8 mouse cellular contexts compared by ENCODE assay signal in genomic region chr11:75796029-75796445, GRCm38 (mm10). TPM values are rescaled to one million over a fixed set of nuclear protein-coding genes. Genes with fewer than 3 reads are reported as not detected.
A peak's percentile ranks its signal among the peaks of the same experiment; 100 is the strongest.
DNase-seq lines count a peak whose midpoint lies in the region; ATAC-seq and TF ChIP-seq lines count a peak whose summit lies in the region.

Gene Doc2b, minus strand, starts transcription at chr11:75796049.

- H3K9me3 ChIP-seq in forebrain, embryonic 11.5 days (ENCODE audit: control insufficient read depth, low read length) = no peaks in the 10 kb centered on the region
- no peaks in the 10 kb centered on the region for H3K9me3 ChIP-seq in intestine, embryonic 14.5 days (ENCODE audit: control insufficient read depth, low read length)
- no peaks in the 10 kb centered on the region for H3K9me3 ChIP-seq in limb, embryonic 11.5 days (ENCODE audit: control insufficient read depth, low read length)

- no peaks in the 10 kb centered on the region for H3K36me3 ChIP-seq in heart, adult 2 months (ENCODE audit: control insufficient read depth, insufficient read depth, low read length)
- H3K36me3 ChIP-seq in forebrain, embryonic 11.5 days (ENCODE audit: control insufficient read depth, insufficient read depth, low read length) = no peaks in the 10 kb centered on the region
- no peaks in the 10 kb centered on the region for H3K36me3 ChIP-seq in intestine, embryonic 14.5 days (ENCODE audit: control insufficient read depth, insufficient read depth, low read length)
- H3K36me3 ChIP-seq in limb, embryonic 11.5 days (ENCODE audit: control insufficient read depth, insufficient read depth, low read length) = no peaks in the 10 kb centered on the region
- no peaks in the 10 kb centered on the region for H3K36me3 ChIP-seq in myocyte (ENCODE audit: control insufficient read depth, insufficient read depth)

- DNase-seq in heart, adult 2 months = peak; percentile 30 to 49
- DNase-seq in heart, adult 9 months (ENCODE audit: low spot score in 2 of 2) = no peak
- DNase-seq in brain, adult 2 months (ENCODE audit: low read depth, low spot score) = peak; percentile 81
- peak; percentile 74 for DNase-seq in forebrain, embryonic 11.5 days (ENCODE audit: low spot score)
- peak; percentile 70 for DNase-seq in intestine, embryonic 14.5 days (ENCODE audit: low spot score)
- peak; percentile 53 for DNase-seq in limb, embryonic 11.5 days (ENCODE audit: low spot score)

- peak within 1 kb of the TSS; percentile 55 for H3K4me2 ChIP-seq in forebrain, embryonic 11.5 days (ENCODE audit: low read depth, low read length, severe bottlenecking)
- peak within 1 kb of the TSS; percentile 61 for H3K4me2 ChIP-seq in intestine, embryonic 14.5 days (ENCODE audit: low read length)
- H3K4me2 ChIP-seq in limb, embryonic 11.5 days (ENCODE audit: low read depth, severe bottlenecking) = peak within 1 kb of the TSS; percentile 57
- H3K4me2 ChIP-seq in myocyte (ENCODE audit: low read depth) = peak within 1 kb of the TSS; percentile 24

- H3K79me2 ChIP-seq in heart, adult 2 months (replicated peaks; ENCODE audit: control insufficient read depth, insufficient read depth, low read length) = no peaks in the 10 kb centered on the region
- no peaks in the 10 kb centered on the region for H3K79me2 ChIP-seq in myocyte (ENCODE audit: control insufficient read depth, insufficient read depth)

- intact Hi-C loops in heart, adult 2 months (cut with DNase I) = no loop called here

- H3K4me3 ChIP-seq in heart, adult 2 months = peak within 1 kb of the TSS; percentile 43
- H3K4me3 ChIP-seq in forebrain, embryonic 11.5 days (ENCODE audit: low read depth, low read length) = peak within 1 kb of the TSS; percentile 38
- peak within 1 kb of the TSS; percentile 46 for H3K4me3 ChIP-seq in intestine, embryonic 14.5 days (ENCODE audit: low read depth, low read length)
- H3K4me3 ChIP-seq in limb, embryonic 11.5 days (ENCODE audit: low read depth, low read length) = peak within 1 kb of the TSS; percentile 36
- H3K4me3 ChIP-seq in myocyte = no peak within 1 kb of the TSS

- TF ChIP-seq EP300 in heart, adult 2 months (IDR thresholded peaks at IDR 0.05; ENCODE audit: insufficient read depth, low read depth, low read length) = no peak

- WGBS in heart, adult 2 months = 8% methylated on average over 36 of the region's 37 CpGs
- WGBS in forebrain, embryonic 11.5 days = 5% methylated on average over 33 of the region's 37 CpGs
- WGBS in intestine, embryonic 14.5 days = 4% methylated on average over 29 of the region's 37 CpGs
- 4% methylated on average over 36 of the region's 37 CpGs for WGBS in limb, embryonic 11.5 days

- peaks cover 4% of the 10 kb centered on the region for H3K27me3 ChIP-seq in heart, adult 2 months (ENCODE audit: control insufficient read depth, insufficient read depth, low read length)
- H3K27me3 ChIP-seq in forebrain, embryonic 11.5 days (ENCODE audit: control insufficient read depth, insufficient read depth, low read length) = peaks cover 41% of the 10 kb centered on the region
- peaks cover 40% of the 10 kb centered on the region for H3K27me3 ChIP-seq in intestine, embryonic 14.5 days (replicated peaks; ENCODE audit: control insufficient read depth, insufficient read depth, low read length)
- peaks cover 54% of the 10 kb centered on the region for H3K27me3 ChIP-seq in limb, embryonic 11.5 days (ENCODE audit: control insufficient read depth, insufficient read depth, low read length)
- peaks cover 43% of the 10 kb centered on the region for H3K27me3 ChIP-seq in myocyte (ENCODE audit: control insufficient read depth, insufficient read depth, insufficient read length)

- 0 out of 2 replicates have a peak, but pooled peaks have one; percentile 9 for TF ChIP-seq CTCF in heart, adult 2 months (IDR thresholded peaks at IDR 0.05)

- H3ac ChIP-seq in myocyte (ENCODE audit: control insufficient read depth, insufficient read length) = no peak within 1 kb of the TSS

- no peak for TF ChIP-seq POLR2A in heart, adult 2 months (IDR thresholded peaks at IDR 0.05; ENCODE audit: insufficient read depth, low read depth, low read length)
- TF ChIP-seq POLR2A in myocyte (IDR thresholded peaks at IDR 0.05; ENCODE audit: insufficient read length, low read depth) = no peak

- H3K9ac ChIP-seq in heart, adult 2 months (ENCODE audit: low read depth, low read length) = peak within 1 kb of the TSS; percentile 38; the same call in 1 of the 2 replicates
- H3K9ac ChIP-seq in forebrain, embryonic 11.5 days (ENCODE audit: low read length) = peak within 1 kb of the TSS; percentile 35; the same call in 1 of the 2 replicates
- H3K9ac ChIP-seq in intestine, embryonic 14.5 days (ENCODE audit: low read length) = peak within 1 kb of the TSS; percentile 61
- peak within 1 kb of the TSS; percentile 58 for H3K9ac ChIP-seq in limb, embryonic 11.5 days (ENCODE audit: low read length)

- no peak within 1 kb of the TSS for H3K27ac ChIP-seq in heart, adult 2 months
- no peak within 1 kb of the TSS for H3K27ac ChIP-seq in forebrain, embryonic 11.5 days (ENCODE audit: low read depth, low read length)
- no peak within 1 kb of the TSS for H3K27ac ChIP-seq in intestine, embryonic 14.5 days (ENCODE audit: low read depth)
- no peak within 1 kb of the TSS for H3K27ac ChIP-seq in limb, embryonic 11.5 days (replicated peaks; ENCODE audit: low read depth, low read length)

- no peak for ATAC-seq in forebrain, embryonic 11.5 days (replicated peaks; ENCODE audit: low FRiP score)
- peak; percentile 69 for ATAC-seq in intestine, embryonic 14.5 days (replicated peaks; ENCODE audit: low FRiP score, low TSS enrichment, low read depth)
- ATAC-seq in limb, embryonic 11.5 days (ENCODE audit: insufficient number of reproducible peaks, low FRiP score, low TSS enrichment, low read depth) = no peak
- ATAC-seq in erythroid progenitor cell, adult 5-6 weeks (replicated peaks; ENCODE audit: low FRiP score, poor library complexity, severe bottlenecking) = no peak

- H3K4me1 ChIP-seq in heart, adult 2 months (ENCODE audit: control insufficient read depth, insufficient read depth, low read length) = no peaks in the 10 kb centered on the region; the same call in 1 of the 2 replicates
- H3K4me1 ChIP-seq in forebrain, embryonic 11.5 days (replicated peaks; ENCODE audit: control insufficient read depth, insufficient read depth, low read length) = peaks cover 12% of the 10 kb centered on the region; the same call in 1 of the 2 replicates
- H3K4me1 ChIP-seq in intestine, embryonic 14.5 days (replicated peaks; ENCODE audit: control insufficient read depth, insufficient read depth, low read length) = peaks cover 6% of the 10 kb centered on the region
- peaks cover 6% of the 10 kb centered on the region; the same call in 1 of the 2 replicates for H3K4me1 ChIP-seq in limb, embryonic 11.5 days (ENCODE audit: control insufficient read depth, insufficient read depth, low read length)

TF ChIP-seq in myocyte, 11 proteins besides CTCF, POLR2A, EP300 and RAD21:
- TF ChIP-seq POLR2AphosphoS2 (IDR thresholded peaks at IDR 0.05; ENCODE audit: insufficient read length, low read depth) = no peak
- peak in 1 of 3 experiments; percentile 8 for TF ChIP-seq MYOD1 (IDR thresholded peaks at IDR 0.05; ENCODE audit: control insufficient read depth in 1 of 3, insufficient read length in 2 of 3, low read depth in 2 of 3)

RNA-seq across cellular contexts. Expression of gene Doc2b, which starts in this region (rescaled TPM):
- under 1 TPM; 0.52 to 0.61 TPM for total RNA-seq in heart, adult 2 months (2021)
- polyA plus RNA-seq in heart, adult 2 months (2012; rRNA removed) = 0.14 and 0.41 TPM in 2 replicates
- polyA plus RNA-seq in forebrain, embryonic 11.5 days (2014; fragmentation: Nextera tagmentation; extraction: Ambion mirVana) = 0.17 and 0.20 TPM in 2 replicates
- polyA plus RNA-seq in intestine, embryonic 14.5 days (2014; fragmentation: Nextera tagmentation; extraction: Ambion mirVana) = 2.2 and 2.6 TPM in 2 replicates
- polyA plus RNA-seq in limb, embryonic 11.5 days (2014; fragmentation: Nextera tagmentation; extraction: Ambion mirVana) = 0.19 and 0.27 TPM in 2 replicates
- 0.10 TPM for polyA plus RNA-seq in myocyte (2012; fragmentation: generic; extraction: Trizol)
- total RNA-seq in erythroid progenitor cell, adult 5-6 weeks (2015; ENCODE audit: low replicate concordance) = not detected in 2 replicates
- total RNA-seq in erythroid progenitor cell, adult 5-6 weeks (2017; ENCODE audit: low replicate concordance) = not detected in 2 replicates

Comparison
In these comparisons a context has a peak if more than half of its experiments do, and no peak if none do; other contexts are left out.
1. Peak in DNase-seq, H3K4me3 ChIP-seq and H3K9ac ChIP-seq in heart, adult 2 months; RNA of the gene not detected or under 1 TPM.
2. Peak in DNase-seq, H3K4me3 ChIP-seq, H3K9ac ChIP-seq and H3K4me2 ChIP-seq in forebrain, embryonic 11.5 days; RNA of the gene not detected or under 1 TPM.
3. Peak in DNase-seq, H3K4me3 ChIP-seq, H3K9ac ChIP-seq and H3K4me2 ChIP-seq in limb, embryonic 11.5 days; RNA of the gene not detected or under 1 TPM.
4. DNase-seq: peak in brain, adult 2 months (single experiment) and intestine, embryonic 14.5 days (single experiment); none in heart, adult 9 months (0 of 2).
5. Peak in every context shown above with its lines, with median percentiles within 50 percentile points of each other: H3K9ac ChIP-seq and H3K4me2 ChIP-seq.